Mouse (Mus musculus): ENCODE data around the gene Kbtbd12.
A peak's percentile ranks its signal among the peaks of the same experiment; 100 is the strongest.

DNA sequence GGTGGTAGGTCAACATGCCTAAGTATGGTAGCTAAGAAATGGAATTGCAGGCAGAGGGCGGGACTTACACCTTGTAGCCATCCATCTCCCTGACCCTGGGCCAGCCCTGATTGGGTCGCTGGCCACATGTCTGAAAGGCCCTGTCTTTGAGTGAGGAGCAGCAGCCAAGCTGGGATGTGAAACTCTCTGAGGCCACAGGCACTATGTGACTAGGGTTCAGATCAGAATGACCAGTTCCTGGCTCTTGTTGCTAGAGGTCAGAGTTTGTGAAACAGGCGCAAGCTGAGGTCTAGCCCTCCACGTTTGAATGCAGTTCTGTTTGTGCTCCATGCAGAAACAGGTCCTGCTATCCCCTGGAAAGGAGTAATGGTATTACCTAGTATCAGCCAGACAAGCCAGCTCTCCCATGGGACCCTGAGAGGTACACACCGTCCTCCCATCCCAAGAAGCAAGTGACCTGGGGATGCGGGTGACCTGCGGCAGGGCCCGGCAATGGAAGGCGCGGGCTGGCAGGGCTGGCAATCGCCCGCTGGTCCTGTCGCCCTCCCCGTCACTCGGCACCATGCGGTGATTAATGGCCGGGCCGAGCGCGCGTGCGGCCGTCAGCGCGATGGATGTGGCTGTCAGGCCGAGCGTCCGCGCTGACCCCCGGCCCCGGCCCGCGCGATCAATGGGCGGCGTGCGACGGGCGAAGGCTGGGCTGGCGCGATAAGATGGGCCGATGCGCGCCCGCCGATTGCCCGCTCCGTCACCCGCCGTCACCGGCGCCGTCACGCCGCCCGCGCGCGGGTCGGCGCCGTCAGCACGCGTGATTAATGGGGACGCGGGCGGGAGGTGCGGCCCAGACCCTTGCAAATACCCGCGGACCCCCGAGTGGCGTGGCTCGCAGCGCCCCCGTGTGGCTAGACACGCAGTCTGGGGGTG, 138.0 kb downstream of the Kbtbd12 start:
- TF ChIP-seq CTCF (IDR thresholded peaks at IDR 0.05; ENCODE audit: control insufficient read depth, insufficient read depth, low read length) (peak; percentile 68), POLR2A (IDR thresholded peaks at IDR 0.05; ENCODE audit: borderline replicate concordance, control insufficient read depth, low read depth, low read length) (no peak)

Data from bone marrow, adult 2 months (tissue).